Mouse (Mus musculus): ENCODE measurements at regions not wholly inside any gene's neighbourhood (a gene's known extent, or its start where the extent isn't known, plus 50 kb on each side); places are given as distances from the start of the nearest gene placed in this dataset.
A peak's percentile ranks its signal among the peaks of the same experiment; 100 is the strongest.
"Not testable (repeated sequence)": the region's sequence is repeated elsewhere in the genome, so short reads cannot be mapped to it uniquely, and the experiment has no call there.

GRCm38 (mm10) chr6:3201507-3201906, 197.9 kb downstream of the Samd9l start:
- H3K27me3 ChIP-seq (ENCODE audit: control insufficient read depth, insufficient read depth, low read length); H3K4me1 ChIP-seq (ENCODE audit: control insufficient read depth, insufficient read depth, low read length); H3K36me3 ChIP-seq (ENCODE audit: control insufficient read depth, insufficient read depth, low read length); H3K27ac ChIP-seq (ENCODE audit: low read depth, low read length); H3K9ac ChIP-seq (ENCODE audit: low read length); ATAC-seq (ENCODE audit: low FRiP score); H3K4me3 ChIP-seq (ENCODE audit: low read depth, low read length); H3K4me2 ChIP-seq; H3K9me3 ChIP-seq (ENCODE audit: control insufficient read depth, low read length): not testable (repeated sequence)
- peak; percentile 96 for DNase-seq (ENCODE audit: low spot score, missing footprints)
- WGBS: 53% methylated on average over 12 of the region's 12 CpGs

- Histone ChIP-seq H3K27me3 (ENCODE audit: control insufficient read depth, insufficient read depth, low read length) (no peaks in the 10 kb centered on the region), H3K4me2 (no peak overlapping the region), H3K36me3 (ENCODE audit: control insufficient read depth, insufficient read depth, low read length) (no peaks in the 10 kb centered on the region), H3K27ac (ENCODE audit: low read depth, low read length) (no peak overlapping the region), H3K9ac (ENCODE audit: low read length) (no peak overlapping the region), H3K9me3 (ENCODE audit: control insufficient read depth, low read length) (peaks cover 2% of the 10 kb centered on the region; the same call in 1 of the 2 replicates), H3K4me3 (ENCODE audit: low read depth, low read length) (no peak overlapping the region), H3K4me1 (ENCODE audit: control insufficient read depth, insufficient read depth, low read length) (no peaks in the 10 kb centered on the region)
- DNase-seq (ENCODE audit: low spot score, missing footprints) (no peak), ATAC-seq (ENCODE audit: low FRiP score) (no peak)
- WGBS: 60% methylated on average over 18 of the region's 33 CpGs
Measured at GRCm38 (mm10) chr6:3201107-3201506, 198.3 kb downstream of the Samd9l start.

GRCm38 (mm10) chr6:3200586-3200985, 198.8 kb downstream of the Samd9l start:
- H3K36me3 ChIP-seq (ENCODE audit: control insufficient read depth, insufficient read depth, low read length); H3K4me2 ChIP-seq; ATAC-seq (ENCODE audit: low FRiP score); H3K27ac ChIP-seq (ENCODE audit: low read depth, low read length); H3K4me1 ChIP-seq (ENCODE audit: control insufficient read depth, insufficient read depth, low read length); H3K4me3 ChIP-seq (ENCODE audit: low read depth, low read length); H3K9me3 ChIP-seq (ENCODE audit: control insufficient read depth, low read length); H3K9ac ChIP-seq (ENCODE audit: low read length); H3K27me3 ChIP-seq (ENCODE audit: control insufficient read depth, insufficient read depth, low read length): not testable (repeated sequence)
- 86% methylated on average over 14 of the region's 18 CpGs for WGBS
- peak; percentile 94 for DNase-seq (ENCODE audit: low spot score, missing footprints)

GRCm38 (mm10) chr6:3192424-3192820, 206.9 kb downstream of the Samd9l start:
- not testable (repeated sequence) for H3K4me2 ChIP-seq; ATAC-seq (ENCODE audit: low FRiP score); H3K27me3 ChIP-seq (ENCODE audit: control insufficient read depth, insufficient read depth, low read length); H3K4me1 ChIP-seq (ENCODE audit: control insufficient read depth, insufficient read depth, low read length); H3K9ac ChIP-seq (ENCODE audit: low read length); H3K9me3 ChIP-seq (ENCODE audit: control insufficient read depth, low read length); H3K27ac ChIP-seq (ENCODE audit: low read depth, low read length); DNase-seq (ENCODE audit: low spot score, missing footprints); H3K36me3 ChIP-seq (ENCODE audit: control insufficient read depth, insufficient read depth, low read length); H3K4me3 ChIP-seq (ENCODE audit: low read depth, low read length)
- WGBS: 75% methylated on average over 1 of the region's 1 CpGs

- not testable (repeated sequence) for H3K4me1 ChIP-seq (ENCODE audit: control insufficient read depth, insufficient read depth, low read length); H3K9me3 ChIP-seq (ENCODE audit: control insufficient read depth, low read length); H3K4me3 ChIP-seq (ENCODE audit: low read depth, low read length); H3K27me3 ChIP-seq (ENCODE audit: control insufficient read depth, insufficient read depth, low read length); H3K36me3 ChIP-seq (ENCODE audit: control insufficient read depth, insufficient read depth, low read length); H3K4me2 ChIP-seq; H3K27ac ChIP-seq (ENCODE audit: low read depth, low read length); H3K9ac ChIP-seq (ENCODE audit: low read length)
- peak; percentile 61 for ATAC-seq (ENCODE audit: low FRiP score)
- 88% methylated on average over 5 of the region's 6 CpGs for WGBS
- peak; percentile 70 for DNase-seq (ENCODE audit: low spot score, missing footprints)
Measured at GRCm38 (mm10) chr6:3191695-3192423, 207.5 kb downstream of the Samd9l start.

- H3K27me3 ChIP-seq (ENCODE audit: control insufficient read depth, insufficient read depth, low read length): no peaks in the 10 kb centered on the region
- DNase-seq (ENCODE audit: low spot score, missing footprints): peak; percentile 86
- WGBS: 39% methylated on average over 5 of the region's 5 CpGs
- no peak overlapping the region for H3K9ac ChIP-seq (ENCODE audit: low read length)
- ATAC-seq (ENCODE audit: low FRiP score): 0 out of 2 replicates have a peak, but pooled peaks have one; percentile 4
- H3K36me3 ChIP-seq (ENCODE audit: control insufficient read depth, insufficient read depth, low read length): no peaks in the 10 kb centered on the region
- H3K4me3 ChIP-seq (ENCODE audit: low read depth, low read length): no peak overlapping the region
- no peak overlapping the region for H3K4me2 ChIP-seq
- peaks cover 17% of the 10 kb centered on the region for H3K9me3 ChIP-seq (ENCODE audit: control insufficient read depth, low read length)
- H3K27ac ChIP-seq (ENCODE audit: low read depth, low read length): no peak overlapping the region
- H3K4me1 ChIP-seq (ENCODE audit: control insufficient read depth, insufficient read depth, low read length): no peaks in the 10 kb centered on the region
Measured at GRCm38 (mm10) chr6:3183819-3184199, 215.6 kb downstream of the Samd9l start.

GRCm38 (mm10) chr6:3182889-3183818, 216.2 kb downstream of the Samd9l start:
- DNase-seq (ENCODE audit: low spot score, missing footprints): peak; percentile 81

GRCm38 (mm10) chr6:3182424-3182841, 216.9 kb downstream of the Samd9l start:
- not testable (repeated sequence) for H3K4me1 ChIP-seq (ENCODE audit: control insufficient read depth, insufficient read depth, low read length); H3K27me3 ChIP-seq (ENCODE audit: control insufficient read depth, insufficient read depth, low read length); H3K27ac ChIP-seq (ENCODE audit: low read depth, low read length); H3K4me3 ChIP-seq (ENCODE audit: low read depth, low read length); H3K36me3 ChIP-seq (ENCODE audit: control insufficient read depth, insufficient read depth, low read length); H3K9ac ChIP-seq (ENCODE audit: low read length)
- peak overlapping the region; percentile 7; the same call in 1 of the 2 replicates for H3K4me2 ChIP-seq
- 41% methylated on average over 17 of the region's 17 CpGs for WGBS
- peak; percentile 83 for DNase-seq (ENCODE audit: low spot score, missing footprints)
- peak; percentile 65 for ATAC-seq (ENCODE audit: low FRiP score)
- peaks cover 17% of the 10 kb centered on the region for H3K9me3 ChIP-seq (ENCODE audit: control insufficient read depth, low read length)

More at GRCm38 (mm10) chr6:3182889-3183818, 216.2 kb downstream of the Samd9l start:
- no peak overlapping the region for H3K27ac ChIP-seq (ENCODE audit: low read depth, low read length)
- peak overlapping the region; percentile 7; the same call in 1 of the 2 replicates for H3K4me2 ChIP-seq
- no peak overlapping the region for H3K9ac ChIP-seq (ENCODE audit: low read length)
- ATAC-seq (ENCODE audit: low FRiP score): peak; percentile 84
- peaks cover 17% of the 10 kb centered on the region for H3K9me3 ChIP-seq (ENCODE audit: control insufficient read depth, low read length)
- H3K4me1 ChIP-seq (ENCODE audit: control insufficient read depth, insufficient read depth, low read length): no peaks in the 10 kb centered on the region
- no peak overlapping the region; the same call in 1 of the 2 replicates for H3K4me3 ChIP-seq (ENCODE audit: low read depth, low read length)
- H3K36me3 ChIP-seq (ENCODE audit: control insufficient read depth, insufficient read depth, low read length): no peaks in the 10 kb centered on the region
- H3K27me3 ChIP-seq (ENCODE audit: control insufficient read depth, insufficient read depth, low read length): no peaks in the 10 kb centered on the region
- WGBS: 46% methylated on average over 33 of the region's 33 CpGs
